Mouse (Mus musculus): ENCODE measurements around the gene Itln1.

Gene Itln1

DNA sequence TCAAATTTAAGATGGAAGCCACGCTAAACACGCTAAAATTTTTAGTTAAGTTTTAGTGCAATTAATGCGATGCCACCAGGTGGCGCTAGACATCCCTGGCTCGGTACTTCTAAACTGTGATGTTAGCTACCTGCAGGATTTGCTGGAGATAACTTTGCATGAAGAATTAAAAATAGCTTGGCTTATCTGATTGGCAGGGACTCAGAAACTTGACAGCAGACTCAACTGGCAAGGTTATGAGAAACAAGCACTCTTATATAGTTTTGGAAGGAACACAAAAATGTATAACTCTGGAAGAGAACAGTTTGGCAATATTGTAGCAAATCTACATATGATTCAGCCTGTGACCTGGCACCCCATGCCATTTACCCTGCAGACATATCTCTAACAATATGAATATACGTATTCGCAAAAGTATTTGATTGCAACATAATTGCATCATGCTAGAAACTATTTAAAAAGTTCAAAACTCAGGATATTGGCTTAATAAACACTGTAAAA lies 64.7 kb downstream of the Itln1 start:
- peak; percentile 49 for DNase-seq (ENCODE audit: extremely low spot score, low read depth, low spot score)

DNA sequence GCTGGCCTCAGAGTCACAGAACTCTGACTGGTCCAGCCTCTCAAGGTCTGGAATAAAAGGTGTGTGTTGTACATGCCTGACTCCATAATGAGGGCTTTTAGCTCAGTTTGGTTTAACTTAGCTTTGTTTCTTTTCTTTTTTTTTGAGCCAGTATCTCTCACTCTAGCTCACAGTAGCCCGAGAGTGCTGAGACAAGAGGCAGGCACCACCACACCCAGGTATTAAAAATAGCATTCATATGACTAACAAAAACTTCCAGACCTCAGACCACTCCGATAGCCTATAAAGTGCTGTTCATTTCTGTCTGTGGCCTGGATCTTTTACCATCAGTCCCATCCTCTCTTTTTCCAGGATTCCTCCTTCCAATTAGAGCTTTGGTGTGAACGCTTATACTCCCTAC lies 65.4 kb downstream of the Itln1 start:
- DNase-seq (ENCODE audit: extremely low spot score, low read depth, low spot score), result no peak

Measured in hindlimb bud, embryonic 11.5 days (tissue).